13 mouse cellular contexts compared by ENCODE assay signal in the genomic region with DNA sequence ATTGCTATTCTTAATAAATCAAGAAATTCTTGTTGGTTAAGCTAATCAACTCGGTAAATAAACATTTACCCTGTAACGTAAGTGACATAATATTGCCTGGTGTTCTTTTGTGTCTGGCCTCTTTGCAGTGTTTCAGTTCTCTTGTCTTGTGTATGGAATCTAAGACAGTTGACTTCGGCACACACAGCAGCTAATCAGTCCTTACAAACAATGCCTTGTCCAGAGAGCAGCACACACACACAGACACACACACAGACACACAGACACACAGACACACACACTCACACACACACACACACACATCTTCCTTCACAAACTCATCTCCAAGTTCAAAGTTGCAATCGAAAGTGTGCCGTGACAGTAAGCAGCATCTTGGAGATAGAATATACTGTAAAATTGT.
DNase-seq lines count a peak whose midpoint lies in the region; TF ChIP-seq lines count a peak whose summit lies in the region.
"Had no signal": no experiment of that assay in that cellular context is flagged by ENCODE, and none has a peak within 500 bp of the region (broad histone marks: within the 10 kb centered on the region; RNA-seq: fewer than 3 reads in every experiment).

No protein-coding gene starts in this region.

- no peak overlapping the region for H3K4me3 ChIP-seq in gastrocnemius, adult 2 months
- H3K4me3 ChIP-seq: embryonic facial prominence, embryonic 15.5 days; heart, embryonic 13.5 days; limb, embryonic 12.5 days; midbrain, embryonic 12.5 days; neural tube, embryonic 12.5 days had no signal

- no peak for TF ChIP-seq CTCF in gastrocnemius, adult 2 months (IDR thresholded peaks at IDR 0.05)

- intact Hi-C loops in gastrocnemius, adult 2 months (cut with DNase I): loop anchor here (1.0 to 5.0 kb wide), 3 partner anchors 41 to 1023 kb away; no protein-coding TSS in a partner anchor
- intact Hi-C loops in gastrocnemius, postnatal 36 days (cut with DNase I): loop anchor here (2.0 to 5.0 kb wide), 2 partner anchors 36 to 76 kb away; no protein-coding TSS in a partner anchor

- DNase-seq in cerebellum, adult 9-10 months: peak; percentile 55
- DNase-seq in cerebellum, adult 9-11 months: no peak
- DNase-seq in gastrocnemius, adult 2 months: no peak
- DNase-seq in gastrocnemius, postnatal 36 days: no peak
- DNase-seq in retina, postnatal 1 day: peak; percentile 50
- no peak for DNase-seq in retina, embryonic 14.5 days (ENCODE audit: low spot score)
- no peak for DNase-seq in lung, postnatal 25 days (ENCODE audit: low spot score)
- DNase-seq: thymus, postnatal 14 days had no signal

- peak overlapping the region; percentile 72 for H3K27ac ChIP-seq in gastrocnemius, adult 2 months
- H3K27ac ChIP-seq: embryonic facial prominence, embryonic 15.5 days; heart, embryonic 13.5 days; limb, embryonic 12.5 days; midbrain, embryonic 12.5 days; neural tube, embryonic 12.5 days had no signal

Comparison
In these comparisons a context has a peak if more than half of its experiments do, and no peak if none do; other contexts are left out.
1. DNase-seq: peak in cerebellum, adult 9-10 months (single experiment) and retina, postnatal 1 day (single experiment); none in cerebellum, adult 9-11 months (single experiment), gastrocnemius, adult 2 months (single experiment), gastrocnemius, postnatal 36 days (0 of 2), retina, embryonic 14.5 days (single experiment) and lung, postnatal 25 days (single experiment).